Mouse (Mus musculus): ENCODE results near the gene Exoc6. TPM values are rescaled to one million over a fixed set of nuclear protein-coding genes. Genes with fewer than 3 reads are reported as not detected.
"Not testable (repeated sequence)": the region's sequence is repeated elsewhere in the genome, so short reads cannot be mapped to it uniquely, and the experiment has no call there.

The Exoc6 gene
- polyA plus RNA-seq, 1 experiment from 2014 or later = 4.3 TPM

GRCm38 (mm10) chr19:37526768-37527167 is 23.4 kb upstream of the Exoc6 start:
- Histone ChIP-seq H3K36me3 (no peaks in the 10 kb centered on the region), H3K27me3 (0 out of 2 replicates have a peak, but pooled peaks cover 4% of the 10 kb centered on the region), H3K4me2 (no peak overlapping the region), H3K4me3 (no peak overlapping the region), H3K4me1 (no peaks in the 10 kb centered on the region; the same call in 1 of the 2 replicates), H3K9ac (no peak overlapping the region), H3K27ac (no peak overlapping the region), H3K9me3 (no peaks in the 10 kb centered on the region)
- ATAC-seq (ENCODE audit: insufficient number of reproducible peaks, insufficient read depth, low FRiP score, low TSS enrichment, low read depth) = no peak
- WGBS = 23% methylated on average over 8 of the region's 8 CpGs

GRCm38 (mm10) chr19:37527736-37528135 is 22.5 kb upstream of the Exoc6 start:
- not testable (repeated sequence) for H3K27me3 ChIP-seq; H3K4me1 ChIP-seq; H3K4me3 ChIP-seq; H3K9ac ChIP-seq; H3K9me3 ChIP-seq; H3K36me3 ChIP-seq; H3K4me2 ChIP-seq; ATAC-seq (ENCODE audit: insufficient number of reproducible peaks, insufficient read depth, low FRiP score, low TSS enrichment, low read depth); H3K27ac ChIP-seq
- WGBS = 92% methylated on average over 3 of the region's 3 CpGs

GRCm38 (mm10) chr19:37528581-37528980 is 21.6 kb upstream of the Exoc6 start:
- no peaks in the 10 kb centered on the region for H3K36me3 ChIP-seq
- H3K9ac ChIP-seq = no peak overlapping the region
- 70% methylated on average over 6 of the region's 6 CpGs for WGBS
- H3K4me2 ChIP-seq = no peak overlapping the region
- ATAC-seq (ENCODE audit: insufficient number of reproducible peaks, insufficient read depth, low FRiP score, low TSS enrichment, low read depth) = no peak
- no peaks in the 10 kb centered on the region; the same call in 1 of the 2 replicates for H3K4me1 ChIP-seq
- H3K27me3 ChIP-seq = 0 out of 2 replicates have a peak, but pooled peaks cover 8% of the 10 kb centered on the region
- no peak overlapping the region for H3K27ac ChIP-seq
- H3K4me3 ChIP-seq = no peak overlapping the region
- no peaks in the 10 kb centered on the region for H3K9me3 ChIP-seq

GRCm38 (mm10) chr19:37529296-37529695 is 20.9 kb upstream of the Exoc6 start:
- Histone ChIP-seq H3K9ac (no peak overlapping the region), H3K27ac (no peak overlapping the region), H3K9me3 (no peaks in the 10 kb centered on the region), H3K4me1 (no peaks in the 10 kb centered on the region), H3K4me2 (no peak overlapping the region), H3K36me3 (no peaks in the 10 kb centered on the region), H3K27me3 (0 out of 2 replicates have a peak, but pooled peaks cover 8% of the 10 kb centered on the region), H3K4me3 (no peak overlapping the region)
- ATAC-seq (ENCODE audit: insufficient number of reproducible peaks, insufficient read depth, low FRiP score, low TSS enrichment, low read depth) = no peak
- WGBS = 88% methylated on average over 9 of the region's 9 CpGs

GRCm38 (mm10) chr19:37529975-37530515 is 20.2 kb upstream of the Exoc6 start:
- Histone ChIP-seq H3K9me3 (no peaks in the 10 kb centered on the region), H3K36me3 (no peaks in the 10 kb centered on the region), H3K27me3 (0 out of 2 replicates have a peak, but pooled peaks cover 8% of the 10 kb centered on the region), H3K4me1 (no peaks in the 10 kb centered on the region), H3K9ac (no peak overlapping the region), H3K27ac (no peak overlapping the region), H3K4me3 (no peak overlapping the region), H3K4me2 (no peak overlapping the region)
- no peak for ATAC-seq (ENCODE audit: insufficient number of reproducible peaks, insufficient read depth, low FRiP score, low TSS enrichment, low read depth)
- 31% methylated on average over 7 of the region's 7 CpGs for WGBS

- Histone ChIP-seq H3K27ac (no peak overlapping the region), H3K9me3 (no peaks in the 10 kb centered on the region), H3K27me3 (0 out of 2 replicates have a peak, but pooled peaks cover 8% of the 10 kb centered on the region), H3K9ac (no peak overlapping the region), H3K4me1 (no peaks in the 10 kb centered on the region), H3K36me3 (no peaks in the 10 kb centered on the region), H3K4me3 (no peak overlapping the region), H3K4me2 (no peak overlapping the region)
- WGBS = 79% methylated on average over 3 of the region's 3 CpGs
- ATAC-seq (ENCODE audit: insufficient number of reproducible peaks, insufficient read depth, low FRiP score, low TSS enrichment, low read depth) = no peak
Observed at GRCm38 (mm10) chr19:37530601-37531000, 19.6 kb upstream of the Exoc6 start.

- H3K36me3 ChIP-seq = no peaks in the 10 kb centered on the region
- ATAC-seq (ENCODE audit: insufficient number of reproducible peaks, insufficient read depth, low FRiP score, low TSS enrichment, low read depth) = no peak
- H3K4me3 ChIP-seq = no peak overlapping the region
- H3K9me3 ChIP-seq = no peaks in the 10 kb centered on the region
- 0 out of 2 replicates have a peak, but pooled peaks cover 8% of the 10 kb centered on the region for H3K27me3 ChIP-seq
- H3K9ac ChIP-seq = no peak overlapping the region
- no peak overlapping the region for H3K4me2 ChIP-seq
- no peak overlapping the region for H3K27ac ChIP-seq
- 57% methylated on average over 7 of the region's 7 CpGs for WGBS
- H3K4me1 ChIP-seq = no peaks in the 10 kb centered on the region
Observed at GRCm38 (mm10) chr19:37531200-37531845, 18.9 kb upstream of the Exoc6 start.

- Histone ChIP-seq H3K9me3 (no peaks in the 10 kb centered on the region), H3K36me3 (no peaks in the 10 kb centered on the region), H3K4me3 (no peak overlapping the region), H3K27me3 (0 out of 2 replicates have a peak, but pooled peaks cover 4% of the 10 kb centered on the region), H3K4me2 (no peak overlapping the region), H3K9ac (no peak overlapping the region), H3K27ac (no peak overlapping the region), H3K4me1 (no peaks in the 10 kb centered on the region)
- ATAC-seq (ENCODE audit: insufficient number of reproducible peaks, insufficient read depth, low FRiP score, low TSS enrichment, low read depth) = no peak
- 81% methylated on average over 5 of the region's 5 CpGs for WGBS
Observed at GRCm38 (mm10) chr19:37533196-37533595, 17.0 kb upstream of the Exoc6 start.

- Histone ChIP-seq H3K36me3 (no peaks in the 10 kb centered on the region), H3K27ac (no peak overlapping the region), H3K27me3 (0 out of 2 replicates have a peak, but pooled peaks cover 4% of the 10 kb centered on the region), H3K4me1 (no peaks in the 10 kb centered on the region), H3K9ac (no peak overlapping the region), H3K4me2 (no peak overlapping the region), H3K4me3 (no peak overlapping the region), H3K9me3 (no peaks in the 10 kb centered on the region)
- no peak for ATAC-seq (ENCODE audit: insufficient number of reproducible peaks, insufficient read depth, low FRiP score, low TSS enrichment, low read depth)
- 37% methylated on average over 3 of the region's 3 CpGs for WGBS
Observed at GRCm38 (mm10) chr19:37534737-37535365, 15.4 kb upstream of the Exoc6 start.

- no peaks in the 10 kb centered on the region for H3K36me3 ChIP-seq
- H3K4me3 ChIP-seq = no peak overlapping the region
- no peaks in the 10 kb centered on the region for H3K4me1 ChIP-seq
- no peak for ATAC-seq (ENCODE audit: insufficient number of reproducible peaks, insufficient read depth, low FRiP score, low TSS enrichment, low read depth)
- no peaks in the 10 kb centered on the region for H3K9me3 ChIP-seq
- no peak overlapping the region for H3K27ac ChIP-seq
- 72% methylated on average over 7 of the region's 7 CpGs for WGBS
- 0 out of 2 replicates have a peak, but pooled peaks cover 4% of the 10 kb centered on the region for H3K27me3 ChIP-seq
- H3K4me2 ChIP-seq = no peak overlapping the region
- no peak overlapping the region for H3K9ac ChIP-seq
Observed at GRCm38 (mm10) chr19:37536426-37536825, 13.8 kb upstream of the Exoc6 start.

- ATAC-seq (ENCODE audit: insufficient number of reproducible peaks, insufficient read depth, low FRiP score, low TSS enrichment, low read depth) = no peak
- WGBS = 83% methylated on average over 1 of the region's 1 CpGs
Observed at GRCm38 (mm10) chr19:37537717-37538116, 12.5 kb upstream of the Exoc6 start.

GRCm38 (mm10) chr19:37540201-37540600 is 10.0 kb upstream of the Exoc6 start:
- Histone ChIP-seq H3K9me3 (no peaks in the 10 kb centered on the region), H3K36me3 (no peaks in the 10 kb centered on the region), H3K9ac (no peak overlapping the region), H3K4me1 (no peaks in the 10 kb centered on the region), H3K4me3 (no peak overlapping the region), H3K4me2 (no peak overlapping the region), H3K27ac (no peak overlapping the region), H3K27me3 (no peaks in the 10 kb centered on the region)
- 65% methylated on average over 7 of the region's 7 CpGs for WGBS
- ATAC-seq (ENCODE audit: insufficient number of reproducible peaks, insufficient read depth, low FRiP score, low TSS enrichment, low read depth) = no peak

More at GRCm38 (mm10) chr19:37537717-37538116, 12.5 kb upstream of the Exoc6 start:
- Histone ChIP-seq H3K9me3 (no peaks in the 10 kb centered on the region), H3K4me2 (no peak overlapping the region), H3K36me3 (no peaks in the 10 kb centered on the region), H3K4me3 (no peak overlapping the region), H3K27ac (no peak overlapping the region), H3K9ac (no peak overlapping the region), H3K4me1 (no peaks in the 10 kb centered on the region), H3K27me3 (0 out of 2 replicates have a peak, but pooled peaks cover 4% of the 10 kb centered on the region)

All from embryonic facial prominence, embryonic 13.5 days (tissue).